Mouse (Mus musculus): Measurements from ENCODE around the gene Tgm5.
A peak's percentile ranks its signal among the peaks of the same experiment; 100 is the strongest.

DNA sequence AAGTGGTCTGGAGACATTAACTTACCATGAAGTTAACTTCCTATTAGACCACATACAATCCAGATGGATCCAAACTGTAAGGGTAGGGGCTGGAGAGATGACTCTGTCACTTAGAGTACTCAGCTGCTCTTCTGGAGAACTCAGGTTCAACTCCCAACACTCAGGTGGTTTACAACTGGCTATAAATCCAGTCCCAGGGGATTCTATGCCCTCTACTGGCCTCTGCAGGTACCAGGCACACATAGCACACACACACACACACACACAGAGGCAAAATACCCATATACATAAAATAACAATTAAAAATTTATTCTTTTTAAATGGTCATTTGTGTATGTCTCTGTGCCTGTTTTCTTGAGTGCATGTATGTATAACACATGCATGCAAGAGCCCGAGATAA is 46.3 kb downstream of the Tgm5 start:
- TF ChIP-seq SIN3A (IDR thresholded peaks at IDR 0.05; ENCODE audit: low read length), result no peak
- TF ChIP-seq ETS1 (conservative IDR thresholded peaks at IDR 0.05; ENCODE audit: low read depth, low read length), result no peak
- no peak for TF ChIP-seq CHD1 (IDR thresholded peaks at IDR 0.05; ENCODE audit: low read depth, low read length)
- TF ChIP-seq TCF12 (IDR thresholded peaks at IDR 0.05; ENCODE audit: low read depth, low read length), result no peak
- no peak for TF ChIP-seq POLR2A (IDR thresholded peaks at IDR 0.05; ENCODE audit: low read depth, low read length)
- TF ChIP-seq ZC3H11A (IDR thresholded peaks at IDR 0.05; ENCODE audit: low read depth, low read length), result no peak
- TF ChIP-seq E2F4 (IDR thresholded peaks at IDR 0.05; ENCODE audit: insufficient replicate concordance, low read depth, low read length), result no peak
- TF ChIP-seq EP300 (IDR thresholded peaks at IDR 0.05; ENCODE audit: low read length), result no peak
- peak in 1 of 2 experiments; percentile 30; a peak in 2 of 4 replicates for TF ChIP-seq CTCF (conservative IDR thresholded peaks at IDR 0.05 in 1 of 2, IDR thresholded peaks at IDR 0.05 in 1 of 2; ENCODE audit: low read depth in 2 of 2, low read length in 2 of 2)
